Mouse (Mus musculus) liver, adult 2 months (tissue): Measurements from ENCODE around the gene Adi1.

ENCODE experiments used
- CTCF ChIP-seq: fragments of 200-500 bp; IDR thresholded peaks from 2 replicates; pipeline ENCODE4 v1.5.1; 2011; ENCODE audit warnings: low read depth, low read length, control low read depth
- POLR2A ChIP-seq: fragments of 200-500 bp; IDR thresholded peaks from 2 replicates; pipeline ENCODE4 v1.6.1; 2011; ENCODE audit warnings: low read length, control low read depth; ENCODE audit not compliant: insufficient read depth; ENCODE audit errors: extremely low read depth

GRCm38 (mm10) chr12:28688996-28689395, 14.0 kb downstream of the Adi1 start:
- TF ChIP-seq CTCF (no peak), POLR2A (no peak)
